9 mouse cellular contexts compared by ENCODE assay signal in the genomic region with DNA sequence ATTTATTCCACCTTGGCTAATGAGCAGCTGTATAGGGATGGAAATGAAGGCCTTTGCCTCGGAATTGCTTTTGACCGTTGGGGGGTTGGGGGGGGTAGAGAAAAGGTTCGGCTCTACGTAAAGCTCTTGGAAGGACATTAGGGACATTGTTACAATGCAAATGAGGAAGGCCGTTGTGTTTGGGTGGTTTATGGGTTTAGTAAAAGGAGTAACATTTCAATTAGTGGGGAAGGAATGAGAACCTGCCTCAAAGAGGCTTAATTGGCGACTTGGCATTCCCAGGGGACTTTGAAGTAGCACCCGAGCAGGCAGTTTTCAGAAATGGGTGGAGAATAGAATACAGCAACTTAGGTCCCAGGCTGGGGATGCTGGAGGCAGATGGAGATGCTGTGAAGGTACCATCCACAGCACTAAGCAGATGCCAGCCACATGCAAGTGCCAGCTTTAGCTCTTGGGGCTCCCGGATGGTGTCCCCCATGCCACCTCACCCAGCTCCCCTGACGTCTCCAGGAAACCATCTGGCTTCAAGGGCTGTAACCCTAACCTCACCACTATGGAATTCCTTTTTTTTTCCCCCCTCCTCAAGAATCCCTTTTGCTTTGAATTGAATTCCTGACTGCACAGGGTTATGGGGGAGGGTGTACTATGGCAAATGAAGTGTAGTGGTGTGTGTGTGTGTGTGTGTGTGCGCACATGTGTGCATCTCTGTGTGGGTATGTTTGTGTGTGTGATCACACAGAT.
DNase-seq lines count a peak whose midpoint lies in the region; ATAC-seq and TF ChIP-seq lines count a peak whose summit lies in the region.
"Had no signal": no experiment of that assay in that cellular context is flagged by ENCODE, and none has a peak within 500 bp of the region (broad histone marks: within the 10 kb centered on the region; RNA-seq: fewer than 3 reads in every experiment).

No protein-coding gene starts in this region.

- peaks cover 15% of the 10 kb centered on the region for H3K4me1 ChIP-seq in stomach, embryonic 14.5 days (ENCODE audit: control insufficient read depth, insufficient read depth, low read length)
- peaks cover 7% of the 10 kb centered on the region for H3K4me1 ChIP-seq in stomach, postnatal 0 days (replicated peaks; ENCODE audit: control insufficient read depth, insufficient read depth)
- peaks cover 35% of the 10 kb centered on the region for H3K4me1 ChIP-seq in forebrain, embryonic 14.5 days (ENCODE audit: control insufficient read depth, insufficient read depth, low read length)

- ATAC-seq in stomach, embryonic 14.5 days (ENCODE audit: insufficient number of reproducible peaks, insufficient read depth, low FRiP score, low read depth), result peak; percentile 42; the same call in 1 of the 2 replicates
- no peak for ATAC-seq in stomach, postnatal 0 days (ENCODE audit: low FRiP score, low TSS enrichment)
- peak; percentile 90 for ATAC-seq in forebrain, embryonic 14.5 days

- TF ChIP-seq CTCF in stomach, postnatal 0 days (IDR thresholded peaks at IDR 0.05; ENCODE audit: low read depth), result no peak

- DNase-seq in stomach, postnatal 0 days (ENCODE audit: low spot score), result no peak
- peak; percentile 91 for DNase-seq in forebrain, embryonic 14.5 days (ENCODE audit: low spot score)
- DNase-seq in mesoderm, embryonic 11.5 days (ENCODE audit: low read depth, low spot score), result peak; percentile 80
- no peak for DNase-seq in adrenal gland, postnatal 25 days
- no peak for DNase-seq in urinary bladder, postnatal 4 days (ENCODE audit: low spot score in 2 of 2)
- no peak for DNase-seq in heart, adult 11 months
- DNase-seq in urinary bladder, adult 18-20 months (ENCODE audit: low spot score in 2 of 2), result no peak

- H3K4me2 ChIP-seq in stomach, embryonic 14.5 days (replicated peaks; ENCODE audit: low read depth, low read length), result no peak overlapping the region
- no peak overlapping the region for H3K4me2 ChIP-seq in stomach, postnatal 0 days (replicated peaks; ENCODE audit: low read depth)
- H3K4me2 ChIP-seq in forebrain, embryonic 14.5 days (ENCODE audit: low read length), result peak overlapping the region; percentile 22; the same call in 1 of the 2 replicates
- H3K4me2 ChIP-seq: liver, embryonic 15.5 days had no signal

- no peak overlapping the region for H3K4me3 ChIP-seq in stomach, embryonic 14.5 days (ENCODE audit: low read depth, low read length)
- H3K4me3 ChIP-seq in stomach, postnatal 0 days (ENCODE audit: low read depth, low read length), result no peak overlapping the region
- H3K4me3 ChIP-seq in forebrain, embryonic 14.5 days (ENCODE audit: low read depth, low read length), result no peak overlapping the region
- H3K4me3 ChIP-seq: liver, embryonic 15.5 days had no signal

- WGBS in stomach, embryonic 14.5 days, result 52% methylated on average over 10 of the region's 10 CpGs
- 65% methylated on average over 10 of the region's 10 CpGs for WGBS in stomach, postnatal 0 days
- 4% methylated on average over 10 of the region's 10 CpGs for WGBS in forebrain, embryonic 14.5 days

- H3K9ac ChIP-seq in stomach, embryonic 14.5 days (replicated peaks; ENCODE audit: low read depth, low read length), result no peak overlapping the region
- no peak overlapping the region for H3K9ac ChIP-seq in stomach, postnatal 0 days (ENCODE audit: low read length)
- no peak overlapping the region for H3K9ac ChIP-seq in forebrain, embryonic 14.5 days (ENCODE audit: low read length)
- H3K9ac ChIP-seq: liver, embryonic 15.5 days had no signal

- no peaks in the 10 kb centered on the region for H3K36me3 ChIP-seq in stomach, embryonic 14.5 days (ENCODE audit: control insufficient read depth, insufficient read depth, low read length)
- H3K36me3 ChIP-seq in stomach, postnatal 0 days (ENCODE audit: control insufficient read depth, insufficient read depth, low read length), result no peaks in the 10 kb centered on the region
- no peaks in the 10 kb centered on the region for H3K36me3 ChIP-seq in forebrain, embryonic 14.5 days (ENCODE audit: control insufficient read depth, insufficient read depth, low read length)
- H3K36me3 ChIP-seq: liver, embryonic 15.5 days had no signal

- TF ChIP-seq EP300 in stomach, postnatal 0 days (optimal IDR thresholded peaks at IDR 0.05), result no peak

- H3K27me3 ChIP-seq in stomach, embryonic 14.5 days (ENCODE audit: control insufficient read depth, insufficient read depth, low read length), result no peaks in the 10 kb centered on the region
- H3K27me3 ChIP-seq in stomach, postnatal 0 days (ENCODE audit: control insufficient read depth, insufficient read depth, low read length), result no peaks in the 10 kb centered on the region
- H3K27me3 ChIP-seq in forebrain, embryonic 14.5 days (replicated peaks; ENCODE audit: control insufficient read depth, insufficient read depth, low read length), result no peaks in the 10 kb centered on the region

- no peaks in the 10 kb centered on the region for H3K9me3 ChIP-seq in stomach, embryonic 14.5 days (ENCODE audit: control insufficient read depth, low read depth, low read length)
- no peaks in the 10 kb centered on the region for H3K9me3 ChIP-seq in stomach, postnatal 0 days (ENCODE audit: control insufficient read depth, low read length)
- H3K9me3 ChIP-seq in forebrain, embryonic 14.5 days (replicated peaks; ENCODE audit: control insufficient read depth, low read length), result no peaks in the 10 kb centered on the region
- H3K9me3 ChIP-seq: liver, embryonic 15.5 days had no signal

- H3K27ac ChIP-seq in stomach, embryonic 14.5 days (ENCODE audit: low read length), result no peak overlapping the region
- no peak overlapping the region for H3K27ac ChIP-seq in stomach, postnatal 0 days (replicated peaks)
- peak overlapping the region; percentile 15; the same call in 1 of the 2 replicates for H3K27ac ChIP-seq in forebrain, embryonic 14.5 days (ENCODE audit: low read depth, low read length)
- H3K27ac ChIP-seq: liver, embryonic 15.5 days had no signal

Comparison
In these comparisons a context has a peak if more than half of its experiments do, and no peak if none do; other contexts are left out.
1. DNase-seq: peak in forebrain, embryonic 14.5 days (single experiment) and mesoderm, embryonic 11.5 days (single experiment); none in stomach, postnatal 0 days (single experiment), adrenal gland, postnatal 25 days (single experiment), urinary bladder, postnatal 4 days (0 of 2), heart, adult 11 months (single experiment) and urinary bladder, adult 18-20 months (0 of 2).